Mouse (Mus musculus): ENCODE measurements at regions not wholly inside any gene's neighbourhood (a gene's known extent, or its start where the extent isn't known, plus 50 kb on each side); places are given as distances from the start of the nearest gene placed in this dataset.

GRCm38 (mm10) chr10:37314746-37315430 is 176.2 kb upstream of the Marcks start:
- DNase-seq (ENCODE audit: low read depth, low spot score): no peak
- no peak overlapping the region for H3K27ac ChIP-seq (ENCODE audit: control insufficient read depth, low read depth, low read length)
- H3K27me3 ChIP-seq (ENCODE audit: control insufficient read depth in 1 of 2, insufficient read depth in 2 of 2, low read length in 2 of 2): no peaks in the 10 kb centered on the region
- no peak overlapping the region for H3K4me3 ChIP-seq (ENCODE audit: control insufficient read depth in 1 of 2, insufficient read depth in 1 of 2, low read depth in 2 of 2, low read length in 2 of 2)
- H3K9ac ChIP-seq (ENCODE audit: control insufficient read depth, low read depth, low read length, poor library complexity, severe bottlenecking): no peak overlapping the region
- no peak for TF ChIP-seq USF2 (IDR thresholded peaks at IDR 0.05; ENCODE audit: borderline replicate concordance in 1 of 2, insufficient read depth in 1 of 2, low read depth in 1 of 2, low read length in 2 of 2)
- TF ChIP-seq NRF1 (IDR thresholded peaks at IDR 0.05; ENCODE audit: insufficient read depth, low read depth, low read length, poor library complexity, severe bottlenecking): no peak
- TF ChIP-seq E2F4 (IDR thresholded peaks at IDR 0.05; ENCODE audit: borderline replicate concordance, low read depth, low read length): no peak
- no peaks in the 10 kb centered on the region for H3K9me3 ChIP-seq (replicated peaks; ENCODE audit: insufficient read depth, low read length)
- no peaks in the 10 kb centered on the region for H3K4me1 ChIP-seq (ENCODE audit: control insufficient read depth in 1 of 2, insufficient read depth in 2 of 2, low read length in 2 of 2)
- no peaks in the 10 kb centered on the region for H3K36me3 ChIP-seq (ENCODE audit: control insufficient read depth in 1 of 2, insufficient read depth in 2 of 2, low read length in 2 of 2)
- no peaks in the 10 kb centered on the region for H3K79me2 ChIP-seq (ENCODE audit: control insufficient read depth, insufficient read depth, low read length, poor library complexity)

- no peak overlapping the region for H3K4me3 ChIP-seq (ENCODE audit: control insufficient read depth in 1 of 2, insufficient read depth in 1 of 2, low read depth in 2 of 2, low read length in 2 of 2)
- H3K79me2 ChIP-seq (ENCODE audit: control insufficient read depth, insufficient read depth, low read length, poor library complexity): no peaks in the 10 kb centered on the region
- no peak overlapping the region for H3K27ac ChIP-seq (ENCODE audit: control insufficient read depth, low read depth, low read length)
- TF ChIP-seq JUND (IDR thresholded peaks at IDR 0.05; ENCODE audit: low read depth, low read length) (no peak), MAX (IDR thresholded peaks at IDR 0.05; ENCODE audit: low read length) (no peak), CHD1 (IDR thresholded peaks at IDR 0.05; ENCODE audit: low read depth, low read length) (no peak), POLR2AphosphoS2 (IDR thresholded peaks at IDR 0.05; ENCODE audit: low read length) (no peak), MYC (IDR thresholded peaks at IDR 0.05; ENCODE audit: low read depth, low read length) (no peak), USF2 (IDR thresholded peaks at IDR 0.05; ENCODE audit: borderline replicate concordance in 1 of 2, insufficient read depth in 1 of 2, low read depth in 1 of 2, low read length in 2 of 2) (no peak), MXI1 (IDR thresholded peaks at IDR 0.05; ENCODE audit: low read depth, low read length) (no peak), CTCF (IDR thresholded peaks at IDR 0.05 in 2 of 3, conservative IDR thresholded peaks at IDR 0.05 in 1 of 3; ENCODE audit: control insufficient read depth in 1 of 3, insufficient read depth in 1 of 3, low read depth in 2 of 3, low read length in 3 of 3, poor library complexity in 1 of 3, severe bottlenecking in 1 of 3) (no peak), MAFK (IDR thresholded peaks at IDR 0.05; ENCODE audit: borderline replicate concordance, low read depth, low read length) (no peak), NRF1 (IDR thresholded peaks at IDR 0.05; ENCODE audit: insufficient read depth, low read depth, low read length, poor library complexity, severe bottlenecking) (no peak), ZKSCAN1 (IDR thresholded peaks at IDR 0.05; ENCODE audit: low read depth, low read length) (no peak), MYB (IDR thresholded peaks at IDR 0.05; ENCODE audit: low read depth, low read length) (no peak), USF1 (IDR thresholded peaks at IDR 0.05; ENCODE audit: low read depth, low read length) (no peak)
- H3K9ac ChIP-seq (ENCODE audit: control insufficient read depth, low read depth, low read length, poor library complexity, severe bottlenecking): no peak overlapping the region
- no peaks in the 10 kb centered on the region for H3K9me3 ChIP-seq (replicated peaks; ENCODE audit: insufficient read depth, low read length)
- H3K27me3 ChIP-seq (ENCODE audit: control insufficient read depth in 1 of 2, insufficient read depth in 2 of 2, low read length in 2 of 2): no peaks in the 10 kb centered on the region
- DNase-seq (ENCODE audit: low read depth, low spot score): no peak
- no peaks in the 10 kb centered on the region for H3K36me3 ChIP-seq (ENCODE audit: control insufficient read depth in 1 of 2, insufficient read depth in 2 of 2, low read length in 2 of 2)
- no peaks in the 10 kb centered on the region for H3K4me1 ChIP-seq (ENCODE audit: control insufficient read depth in 1 of 2, insufficient read depth in 2 of 2, low read length in 2 of 2)
Observed at GRCm38 (mm10) chr10:37313461-37313860, 174.7 kb upstream of the Marcks start.
